Mouse (Mus musculus): ENCODE results near the gene Gm4763.

Gene Gm4763

GRCm38 (mm10) chr7:24676575-24676974 lies 50.1 kb downstream of the Gm4763 start, which contains the start of gene Tex101:
TSS of gene Tex101 (minus strand) at chr7:24676675.
- Histone ChIP-seq H3K4me3 (replicated peaks; ENCODE audit: low read length) (no peak within 1 kb of the TSS), H3K27me3 (ENCODE audit: insufficient read depth, low read length) (peaks cover 52% of the 10 kb centered on the region), H3K36me3 (ENCODE audit: insufficient read depth, low read length) (no peaks in the 10 kb centered on the region), H3K9me3 (ENCODE audit: low read length) (peaks cover 5% of the 10 kb centered on the region), H3K4me1 (replicated peaks; ENCODE audit: low read depth, low read length) (no peaks in the 10 kb centered on the region)
- no peak for TF ChIP-seq NANOG (IDR thresholded peaks at IDR 0.05; ENCODE audit: borderline replicate concordance, low read length)
- no peak for TF ChIP-seq POU5F1 (IDR thresholded peaks at IDR 0.05; ENCODE audit: borderline replicate concordance, low read length)
- TF ChIP-seq CTCF (conservative IDR thresholded peaks at IDR 0.05; ENCODE audit: low read length): no peak

- no peak for TF ChIP-seq NANOG (IDR thresholded peaks at IDR 0.05; ENCODE audit: borderline replicate concordance, low read length)
- TF ChIP-seq CTCF (conservative IDR thresholded peaks at IDR 0.05; ENCODE audit: low read length): no peak
- TF ChIP-seq POU5F1 (IDR thresholded peaks at IDR 0.05; ENCODE audit: borderline replicate concordance, low read length): no peak
- Histone ChIP-seq H3K9me3 (ENCODE audit: low read length) (peaks cover 6% of the 10 kb centered on the region), H3K4me3 (replicated peaks; ENCODE audit: low read length) (no peak overlapping the region), H3K27me3 (ENCODE audit: insufficient read depth, low read length) (peaks cover 61% of the 10 kb centered on the region), H3K4me1 (replicated peaks; ENCODE audit: low read depth, low read length) (no peaks in the 10 kb centered on the region), H3K36me3 (ENCODE audit: insufficient read depth, low read length) (no peaks in the 10 kb centered on the region)
Observed at GRCm38 (mm10) chr7:24671944-24672439, 54.7 kb downstream of the Gm4763 start.

All from E14TG2a.4 (cell line).